Mouse (Mus musculus) stomach, postnatal 0 days (tissue): ENCODE measurements around the gene Cnfn.

ENCODE experiments used
- CTCF ChIP-seq: IDR thresholded peaks from 2 replicates; pipeline ENCODE4 v1.5.1; 2016; ENCODE audit warnings: antibody characterized with exemption, low read depth, mild to moderate bottlenecking, moderate library complexity
- EP300 ChIP-seq: optimal IDR thresholded peaks from 2 replicates; pipeline ENCODE3; 2016; ENCODE audit warnings: antibody characterized with exemption

GRCm38 (mm10) chr7:25381284-25381680 lies 11.8 kb upstream of the Cnfn start:
- TF ChIP-seq CTCF (no peak), EP300 (no peak)
